Mouse (Mus musculus): ENCODE data around the gene Tmprss12. TPM values are rescaled to one million over a fixed set of nuclear protein-coding genes. Genes with fewer than 3 reads are reported as not detected.
"Not testable (repeated sequence)": the region's sequence is repeated elsewhere in the genome, so short reads cannot be mapped to it uniquely, and the experiment has no call there.

Gene Tmprss12
- polyA plus RNA-seq, 1 experiment from 2014 or later = not detected

- Histone ChIP-seq H3K27ac (replicated peaks) (no peak overlapping the region), H3K4me2 (replicated peaks; ENCODE audit: low read depth) (no peak overlapping the region), H3K9me3 (ENCODE audit: control insufficient read depth, low read length) (no peaks in the 10 kb centered on the region), H3K9ac (ENCODE audit: low read length) (no peak overlapping the region), H3K36me3 (ENCODE audit: control insufficient read depth, insufficient read depth, low read length) (no peaks in the 10 kb centered on the region), H3K4me1 (replicated peaks; ENCODE audit: control insufficient read depth, insufficient read depth) (no peaks in the 10 kb centered on the region), H3K4me3 (ENCODE audit: low read depth, low read length) (no peak overlapping the region), H3K27me3 (ENCODE audit: control insufficient read depth, insufficient read depth, low read length) (no peaks in the 10 kb centered on the region)
- DNase-seq (ENCODE audit: low spot score) = peak; percentile 25
- 29% methylated on average over 9 of the region's 9 CpGs for WGBS
- no peak for ATAC-seq (ENCODE audit: low FRiP score, low TSS enrichment)
- TF ChIP-seq EP300 (optimal IDR thresholded peaks at IDR 0.05) (no peak), CTCF (IDR thresholded peaks at IDR 0.05; ENCODE audit: low read depth) (no peak)
These were observed 10.9 kb upstream of the Tmprss12 start for GRCm38 (mm10) chr15:100269776-100270175.

GRCm38 (mm10) chr15:100270609-100271008 lies 10.0 kb upstream of the Tmprss12 start:
- not testable (repeated sequence) for H3K4me3 ChIP-seq (ENCODE audit: low read depth, low read length); H3K9me3 ChIP-seq (ENCODE audit: control insufficient read depth, low read length); H3K4me1 ChIP-seq (replicated peaks; ENCODE audit: control insufficient read depth, insufficient read depth); H3K4me2 ChIP-seq (replicated peaks; ENCODE audit: low read depth); H3K27ac ChIP-seq (replicated peaks); H3K9ac ChIP-seq (ENCODE audit: low read length); H3K36me3 ChIP-seq (ENCODE audit: control insufficient read depth, insufficient read depth, low read length); DNase-seq (ENCODE audit: low spot score); H3K27me3 ChIP-seq (ENCODE audit: control insufficient read depth, insufficient read depth, low read length); ATAC-seq (ENCODE audit: low FRiP score, low TSS enrichment)
- WGBS = 43% methylated on average over 7 of the region's 7 CpGs

- Histone ChIP-seq H3K4me2 (replicated peaks; ENCODE audit: low read depth) (no peak overlapping the region), H3K4me1 (replicated peaks; ENCODE audit: control insufficient read depth, insufficient read depth) (no peaks in the 10 kb centered on the region), H3K9ac (ENCODE audit: low read length) (no peak overlapping the region), H3K4me3 (ENCODE audit: low read depth, low read length) (no peak overlapping the region), H3K27me3 (ENCODE audit: control insufficient read depth, insufficient read depth, low read length) (no peaks in the 10 kb centered on the region), H3K36me3 (ENCODE audit: control insufficient read depth, insufficient read depth, low read length) (no peaks in the 10 kb centered on the region), H3K9me3 (ENCODE audit: control insufficient read depth, low read length) (no peaks in the 10 kb centered on the region), H3K27ac (replicated peaks) (no peak overlapping the region)
- ATAC-seq (ENCODE audit: low FRiP score, low TSS enrichment) (no peak), DNase-seq (ENCODE audit: low spot score) (no peak)
- 71% methylated on average over 14 of the region's 14 CpGs for WGBS
- TF ChIP-seq CTCF (IDR thresholded peaks at IDR 0.05; ENCODE audit: low read depth) (no peak), EP300 (optimal IDR thresholded peaks at IDR 0.05) (no peak)
These were observed 9.2 kb upstream of the Tmprss12 start for GRCm38 (mm10) chr15:100271411-100271810.

GRCm38 (mm10) chr15:100273791-100274308 lies 6.8 kb upstream of the Tmprss12 start:
- not testable (repeated sequence) for H3K27me3 ChIP-seq (ENCODE audit: control insufficient read depth, insufficient read depth, low read length); H3K27ac ChIP-seq (replicated peaks); H3K36me3 ChIP-seq (ENCODE audit: control insufficient read depth, insufficient read depth, low read length); DNase-seq (ENCODE audit: low spot score); H3K4me3 ChIP-seq (ENCODE audit: low read depth, low read length); H3K9me3 ChIP-seq (ENCODE audit: control insufficient read depth, low read length); H3K4me2 ChIP-seq (replicated peaks; ENCODE audit: low read depth); ATAC-seq (ENCODE audit: low FRiP score, low TSS enrichment); H3K4me1 ChIP-seq (replicated peaks; ENCODE audit: control insufficient read depth, insufficient read depth); H3K9ac ChIP-seq (ENCODE audit: low read length)
- 90% methylated on average over 4 of the region's 4 CpGs for WGBS

- Histone ChIP-seq H3K4me3 (ENCODE audit: low read depth, low read length) (no peak overlapping the region), H3K4me1 (replicated peaks; ENCODE audit: control insufficient read depth, insufficient read depth) (no peaks in the 10 kb centered on the region), H3K27ac (replicated peaks) (no peak overlapping the region), H3K4me2 (replicated peaks; ENCODE audit: low read depth) (no peak overlapping the region), H3K36me3 (ENCODE audit: control insufficient read depth, insufficient read depth, low read length) (no peaks in the 10 kb centered on the region), H3K27me3 (ENCODE audit: control insufficient read depth, insufficient read depth, low read length) (no peaks in the 10 kb centered on the region), H3K9ac (ENCODE audit: low read length) (no peak overlapping the region), H3K9me3 (ENCODE audit: control insufficient read depth, low read length) (no peaks in the 10 kb centered on the region)
- WGBS = 89% methylated on average over 7 of the region's 7 CpGs
- DNase-seq (ENCODE audit: low spot score) = no peak
- no peak for ATAC-seq (ENCODE audit: low FRiP score, low TSS enrichment)
- no peak for TF ChIP-seq CTCF (IDR thresholded peaks at IDR 0.05; ENCODE audit: low read depth)
- no peak for TF ChIP-seq EP300 (optimal IDR thresholded peaks at IDR 0.05)
These were observed 5.7 kb upstream of the Tmprss12 start for GRCm38 (mm10) chr15:100274790-100275559.

- ATAC-seq (ENCODE audit: low FRiP score, low TSS enrichment) (no peak), DNase-seq (ENCODE audit: low spot score) (no peak)
- Histone ChIP-seq H3K9ac (ENCODE audit: low read length) (no peak overlapping the region), H3K36me3 (ENCODE audit: control insufficient read depth, insufficient read depth, low read length) (no peaks in the 10 kb centered on the region), H3K4me2 (replicated peaks; ENCODE audit: low read depth) (no peak overlapping the region), H3K27me3 (ENCODE audit: control insufficient read depth, insufficient read depth, low read length) (no peaks in the 10 kb centered on the region), H3K27ac (replicated peaks) (no peak overlapping the region), H3K9me3 (ENCODE audit: control insufficient read depth, low read length) (no peaks in the 10 kb centered on the region), H3K4me1 (replicated peaks; ENCODE audit: control insufficient read depth, insufficient read depth) (no peaks in the 10 kb centered on the region), H3K4me3 (ENCODE audit: low read depth, low read length) (no peak overlapping the region)
- TF ChIP-seq CTCF (IDR thresholded peaks at IDR 0.05; ENCODE audit: low read depth) (no peak), EP300 (optimal IDR thresholded peaks at IDR 0.05) (no peak)
- WGBS = 92% methylated on average over 4 of the region's 4 CpGs
These were observed 4.2 kb upstream of the Tmprss12 start for GRCm38 (mm10) chr15:100276403-100276802.
